Mouse (Mus musculus) ES-Bruce4 (cell line): ENCODE measurements around the gene Slbp.

ENCODE experiments used
- CTCF ChIP-seq: IDR thresholded peaks from one replicate; pipeline ENCODE4 v1.8.1; 2011; ENCODE audit warnings: low read depth, low read length
- EP300 ChIP-seq: IDR thresholded peaks from 2 replicates; pipeline ENCODE4 v1.6.1; 2011; ENCODE audit warnings: low read depth, low read length; ENCODE audit not compliant: insufficient read depth
- POLR2A ChIP-seq: IDR thresholded peaks from one replicate; pipeline ENCODE4 v1.8.1; 2011; ENCODE audit warnings: low read length; ENCODE audit not compliant: insufficient read depth

DNA sequence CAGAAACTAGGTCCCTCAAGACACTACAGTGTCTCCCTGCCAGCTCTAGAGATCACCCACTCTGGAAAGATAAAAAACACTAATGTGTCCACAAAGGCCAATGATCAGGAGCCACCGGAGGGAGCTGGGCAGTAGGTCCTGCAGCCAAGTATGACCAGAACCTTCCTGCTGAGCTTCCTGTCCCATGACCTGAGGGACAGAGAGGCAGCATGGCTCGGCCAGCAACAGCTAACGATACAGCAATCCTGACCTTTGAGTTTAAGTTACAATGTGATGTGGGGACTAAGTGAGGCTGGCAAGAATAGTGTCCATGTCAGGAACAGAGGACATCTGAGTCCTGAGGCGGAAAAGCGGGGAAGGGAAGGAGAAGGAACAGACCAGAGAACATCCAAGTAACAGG lies 47.1 kb downstream of the Slbp start:
- no peak for TF ChIP-seq POLR2A
- TF ChIP-seq CTCF, result no peak
- TF ChIP-seq EP300, result no peak
